Mouse (Mus musculus) liver, adult 2 months (tissue): ENCODE data around the gene Gpr84.

Experiments
- CTCF ChIP-seq: fragments of 200-500 bp; IDR thresholded peaks from 2 replicates; pipeline ENCODE4 v1.5.1; 2011; ENCODE audit warnings: low read depth, low read length, control low read depth
- POLR2A ChIP-seq: fragments of 200-500 bp; IDR thresholded peaks from 2 replicates; pipeline ENCODE4 v1.6.1; 2011; ENCODE audit warnings: low read length, control low read depth; ENCODE audit not compliant: insufficient read depth; ENCODE audit errors: extremely low read depth

DNA sequence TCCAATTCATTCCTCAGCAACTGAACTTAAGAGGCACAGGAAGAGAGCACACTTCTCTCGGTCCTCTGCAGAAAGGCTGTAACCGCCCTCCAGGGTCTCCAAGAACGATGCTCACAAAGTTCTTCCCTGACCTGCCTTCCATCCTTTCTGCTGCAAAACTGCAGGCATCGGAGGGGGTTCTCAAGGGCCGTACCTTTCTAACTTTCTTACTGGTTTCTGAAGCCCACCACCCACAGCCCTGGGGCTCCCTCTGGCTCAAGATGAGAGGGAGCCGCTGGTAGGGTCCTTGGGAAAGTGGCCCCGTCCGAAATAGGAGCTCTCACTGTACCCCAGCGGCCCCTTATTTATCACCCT, 5.8 kb downstream of the Gpr84 start:
- TF ChIP-seq CTCF (no peak), POLR2A (no peak)
